Mouse (Mus musculus): ENCODE measurements around the gene Cmtm5.
A peak's percentile ranks its signal among the peaks of the same experiment; 100 is the strongest.

Gene Cmtm5

GRCm38 (mm10) chr14:54935904-54936830, at the start of gene Cmtm5:
Gene Cmtm5 (plus strand): TSS chr14:54936261.
- DNase-seq (ENCODE audit: low spot score), result peak; percentile 28

- DNase-seq (ENCODE audit: low spot score), result no peak
These were observed 43.9 kb upstream of the Cmtm5 start, which contains the start of gene Pabpn1 for GRCm38 (mm10) chr14:54892200-54892599. Gene Pabpn1 (plus strand): TSS chr14:54892500.

- peak; percentile 99 for DNase-seq (ENCODE audit: low spot score)
These were observed 42.3 kb upstream of the Cmtm5 start for GRCm38 (mm10) chr14:54893651-54894181.

GRCm38 (mm10) chr14:54894296-54895151, 41.5 kb upstream of the Cmtm5 start:
- DNase-seq (ENCODE audit: low spot score), result peak; percentile 62

GRCm38 (mm10) chr14:54897445-54897844, 38.6 kb upstream of the Cmtm5 start:
- no peak for DNase-seq (ENCODE audit: low spot score)

GRCm38 (mm10) chr14:54900383-54900782, 35.7 kb upstream of the Cmtm5 start:
- DNase-seq (ENCODE audit: low spot score), result peak; percentile 91

- DNase-seq (ENCODE audit: low spot score), result no peak
These were observed 32.4 kb upstream of the Cmtm5 start for GRCm38 (mm10) chr14:54903641-54904040.

- no peak for DNase-seq (ENCODE audit: low spot score)
These were observed 27.4 kb upstream of the Cmtm5 start for GRCm38 (mm10) chr14:54908682-54909081.

GRCm38 (mm10) chr14:54912109-54912850, 23.8 kb upstream of the Cmtm5 start:
- DNase-seq (ENCODE audit: low spot score), result peak; percentile 44

GRCm38 (mm10) chr14:54912886-54913285, 23.2 kb upstream of the Cmtm5 start, which contains the start of gene Slc22a17:
Gene Slc22a17 (minus strand): TSS chr14:54913132.
- peak; percentile 89 for DNase-seq (ENCODE audit: low spot score)

- DNase-seq (ENCODE audit: low spot score), result peak; percentile 20
These were observed 22.7 kb upstream of the Cmtm5 start for GRCm38 (mm10) chr14:54913343-54913742.

- no peak for DNase-seq (ENCODE audit: low spot score)
These were observed 15.9 kb upstream of the Cmtm5 start for GRCm38 (mm10) chr14:54920076-54920685.

- DNase-seq (ENCODE audit: low spot score), result peak; percentile 85
These were observed 11.3 kb upstream of the Cmtm5 start for GRCm38 (mm10) chr14:54924641-54925348.

- peak; percentile 75 for DNase-seq (ENCODE audit: low spot score)
These were observed 10.4 kb upstream of the Cmtm5 start, which contains the start of gene Efs for GRCm38 (mm10) chr14:54925349-54926342. Gene Efs (minus strand): TSS chr14:54926126.

- peak; percentile 89 for DNase-seq (ENCODE audit: low spot score)
These were observed 9.5 kb upstream of the Cmtm5 start for GRCm38 (mm10) chr14:54926401-54927158.

- DNase-seq (ENCODE audit: low spot score), result peak; percentile 20
These were observed 8.8 kb upstream of the Cmtm5 start for GRCm38 (mm10) chr14:54927296-54927695.

GRCm38 (mm10) chr14:54929801-54930200, 6.3 kb upstream of the Cmtm5 start:
- no peak for DNase-seq (ENCODE audit: low spot score)

- no peak for DNase-seq (ENCODE audit: low spot score)
These were observed 5.6 kb upstream of the Cmtm5 start for GRCm38 (mm10) chr14:54930431-54930830.
